In the genomic region with DNA sequence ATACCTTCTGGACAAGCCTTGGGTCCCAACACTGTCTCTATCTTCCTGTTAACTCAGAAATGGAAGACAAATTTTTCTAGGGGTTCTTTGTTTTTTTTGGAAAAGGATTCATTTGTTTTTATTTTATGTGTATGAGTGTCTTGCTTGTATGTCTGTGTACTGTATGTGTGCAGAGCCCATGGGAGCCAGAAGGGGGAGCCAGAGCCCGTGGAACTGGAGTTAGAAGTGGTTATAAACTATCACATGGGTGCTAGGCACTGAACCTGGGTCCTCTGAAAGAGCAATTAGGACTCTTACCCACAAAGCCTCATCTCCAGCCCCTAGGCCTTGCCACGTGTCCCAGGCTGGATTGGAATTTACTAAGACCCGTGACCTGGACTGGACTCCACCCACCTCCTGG, we compare ENCODE assay signal across 18 mouse cellular contexts. TPM values are rescaled to one million over a fixed set of nuclear protein-coding genes. Genes with fewer than 3 reads are reported as not detected.
A peak's percentile ranks its signal among the peaks of the same experiment; 100 is the strongest.
DNase-seq lines count a peak whose midpoint lies in the region; ATAC-seq and TF ChIP-seq lines count a peak whose summit lies in the region.
"Had no signal": no experiment of that assay in that cellular context is flagged by ENCODE, and none has a peak within 500 bp of the region (broad histone marks: within the 10 kb centered on the region; RNA-seq: fewer than 3 reads in every experiment).

No protein-coding gene starts in this region.

- no peak for TF ChIP-seq EP300 in liver, embryonic 14.5 days (IDR thresholded peaks at IDR 0.05; ENCODE audit: low read depth)

- no peaks in the 10 kb centered on the region for H3K9me3 ChIP-seq in forebrain, postnatal 0 days (ENCODE audit: low read length)
- H3K9me3 ChIP-seq in forebrain, embryonic 13.5 days (replicated peaks): peaks cover 5% of the 10 kb centered on the region; the same call in 1 of the 2 replicates
- peaks cover 4% of the 10 kb centered on the region for H3K9me3 ChIP-seq in liver, embryonic 14.5 days (ENCODE audit: control insufficient read depth, low read length)
- peaks cover 8% of the 10 kb centered on the region for H3K9me3 ChIP-seq in liver, embryonic 12.5 days (replicated peaks)
- H3K9me3 ChIP-seq in E14TG2a.4 (ENCODE audit: low read length): peaks cover 7% of the 10 kb centered on the region
- peaks cover 6% of the 10 kb centered on the region; the same call in 1 of the 2 replicates for H3K9me3 ChIP-seq in hindbrain, embryonic 12.5 days (replicated peaks)
- H3K9me3 ChIP-seq: hindbrain, embryonic 15.5 days; neural tube, embryonic 15.5 days had no signal

- no peaks in the 10 kb centered on the region for H3K27me3 ChIP-seq in forebrain, postnatal 0 days (ENCODE audit: insufficient read depth, low read length)
- H3K27me3 ChIP-seq in forebrain, embryonic 13.5 days: peaks cover 3% of the 10 kb centered on the region; the same call in 1 of the 2 replicates
- H3K27me3 ChIP-seq in liver, embryonic 14.5 days (ENCODE audit: control insufficient read depth, insufficient read depth, low read length): no peaks in the 10 kb centered on the region
- peaks cover 5% of the 10 kb centered on the region; the same call in 1 of the 2 replicates for H3K27me3 ChIP-seq in liver, embryonic 12.5 days (replicated peaks)
- H3K27me3 ChIP-seq in E14TG2a.4 (ENCODE audit: insufficient read depth, low read length): peaks cover 14% of the 10 kb centered on the region; the same call in 1 of the 2 replicates
- H3K27me3 ChIP-seq in hindbrain, embryonic 12.5 days: no peaks in the 10 kb centered on the region
- H3K27me3 ChIP-seq: hindbrain, embryonic 15.5 days; neural tube, embryonic 15.5 days had no signal

- H3K36me3 ChIP-seq in forebrain, postnatal 0 days (ENCODE audit: insufficient read depth): no peaks in the 10 kb centered on the region
- no peaks in the 10 kb centered on the region for H3K36me3 ChIP-seq in forebrain, embryonic 13.5 days (ENCODE audit: poor library complexity, severe bottlenecking)
- H3K36me3 ChIP-seq in liver, embryonic 14.5 days (replicated peaks; ENCODE audit: control insufficient read depth, insufficient read depth, low read depth): no peaks in the 10 kb centered on the region
- H3K36me3 ChIP-seq in liver, embryonic 12.5 days: no peaks in the 10 kb centered on the region
- H3K36me3 ChIP-seq in E14TG2a.4 (ENCODE audit: insufficient read depth, low read length): no peaks in the 10 kb centered on the region
- H3K36me3 ChIP-seq in hindbrain, embryonic 12.5 days: no peaks in the 10 kb centered on the region
- H3K36me3 ChIP-seq: hindbrain, embryonic 15.5 days; neural tube, embryonic 15.5 days had no signal

- TF ChIP-seq CTCF in forebrain, postnatal 0 days (IDR thresholded peaks at IDR 0.05; ENCODE audit: low read depth): peak; percentile 28; the same call in 1 of the 2 replicates
- peak; percentile 60 for TF ChIP-seq CTCF in liver, embryonic 14.5 days (IDR thresholded peaks at IDR 0.05; ENCODE audit: low read depth)
- peak; percentile 68 for TF ChIP-seq CTCF in E14TG2a.4 (conservative IDR thresholded peaks at IDR 0.05; ENCODE audit: low read length)
- TF ChIP-seq CTCF in brain, embryonic 14.5 days (IDR thresholded peaks at IDR 0.05; ENCODE audit: borderline replicate concordance, extremely low read depth, insufficient read depth, insufficient read length): peak; percentile 7; the same call in 1 of the 2 replicates

- no peak for DNase-seq in forebrain, postnatal 0 days
- DNase-seq in liver, embryonic 14.5 days (ENCODE audit: low read depth in 3 of 3, low spot score in 3 of 3): no peak
- no peak for DNase-seq in brain, embryonic 14.5 days (ENCODE audit: low read depth)
- no peak for DNase-seq in cerebellum, adult 11-12 months
- DNase-seq: adrenal gland, postnatal 14 days; layer of hippocampus, adult 9-11 months; left cerebral cortex, postnatal 4 days; lung, adult 18-20 months; retina, postnatal 1 day had no signal

- 79% methylated on average over 3 of the region's 3 CpGs for WGBS in forebrain, postnatal 0 days
- 74% methylated on average over 3 of the region's 3 CpGs for WGBS in forebrain, embryonic 13.5 days
- WGBS in liver, embryonic 14.5 days (ENCODE audit: insufficient replicate concordance): 59% methylated on average over 3 of the region's 3 CpGs
- WGBS in liver, embryonic 12.5 days (ENCODE audit: insufficient replicate concordance): 74% methylated on average over 3 of the region's 3 CpGs
- 81% methylated on average over 3 of the region's 3 CpGs for WGBS in hindbrain, embryonic 12.5 days

- no peak overlapping the region for H3K4me3 ChIP-seq in forebrain, postnatal 0 days (ENCODE audit: low read depth, low read length)
- H3K4me3 ChIP-seq in forebrain, embryonic 13.5 days: no peak overlapping the region
- H3K4me3 ChIP-seq in liver, embryonic 14.5 days (ENCODE audit: insufficient read depth in 1 of 2, low read depth in 2 of 2, low read length in 2 of 2): no peak overlapping the region
- H3K4me3 ChIP-seq in liver, embryonic 12.5 days: no peak overlapping the region
- no peak overlapping the region for H3K4me3 ChIP-seq in E14TG2a.4 (replicated peaks; ENCODE audit: low read length)
- no peak overlapping the region for H3K4me3 ChIP-seq in hindbrain, embryonic 12.5 days
- H3K4me3 ChIP-seq: erythroblast, embryonic 14.5 days; hindbrain, embryonic 15.5 days; neural tube, embryonic 15.5 days had no signal

- TF ChIP-seq POLR2A in brain, embryonic 14.5 days (IDR thresholded peaks at IDR 0.05; ENCODE audit: borderline replicate concordance, extremely low read depth, insufficient read depth, insufficient read length, poor library complexity, severe bottlenecking): no peak

- H3K27ac ChIP-seq in forebrain, postnatal 0 days (ENCODE audit: low read depth, low read length): no peak overlapping the region
- H3K27ac ChIP-seq in forebrain, embryonic 13.5 days: no peak overlapping the region
- H3K27ac ChIP-seq in liver, embryonic 14.5 days: no peak overlapping the region
- no peak overlapping the region for H3K27ac ChIP-seq in liver, embryonic 12.5 days
- H3K27ac ChIP-seq in hindbrain, embryonic 12.5 days: no peak overlapping the region
- H3K27ac ChIP-seq: hindbrain, embryonic 15.5 days; neural tube, embryonic 15.5 days had no signal

- no peak overlapping the region for H3K9ac ChIP-seq in forebrain, postnatal 0 days
- H3K9ac ChIP-seq in forebrain, embryonic 13.5 days: no peak overlapping the region
- H3K9ac ChIP-seq in liver, embryonic 14.5 days (replicated peaks): no peak overlapping the region
- H3K9ac ChIP-seq in liver, embryonic 12.5 days: no peak overlapping the region
- H3K9ac ChIP-seq in hindbrain, embryonic 12.5 days: no peak overlapping the region
- H3K9ac ChIP-seq: hindbrain, embryonic 15.5 days; neural tube, embryonic 15.5 days had no signal

- peaks cover 13% of the 10 kb centered on the region for H3K4me1 ChIP-seq in forebrain, postnatal 0 days (ENCODE audit: insufficient read depth)
- peaks cover 16% of the 10 kb centered on the region for H3K4me1 ChIP-seq in forebrain, embryonic 13.5 days
- peaks cover 7 to 8% of the 10 kb centered on the region in 2 experiments for H3K4me1 ChIP-seq in liver, embryonic 14.5 days (replicated peaks; ENCODE audit: control insufficient read depth in 2 of 2, insufficient read depth in 2 of 2, low read length in 1 of 2)
- H3K4me1 ChIP-seq in liver, embryonic 12.5 days: peaks cover 20% of the 10 kb centered on the region
- peaks cover 25% of the 10 kb centered on the region for H3K4me1 ChIP-seq in E14TG2a.4 (replicated peaks; ENCODE audit: low read depth, low read length)
- peaks cover 11% of the 10 kb centered on the region for H3K4me1 ChIP-seq in hindbrain, embryonic 12.5 days

- no peak for ATAC-seq in forebrain, postnatal 0 days
- ATAC-seq in forebrain, embryonic 13.5 days: no peak
- ATAC-seq in liver, embryonic 14.5 days (ENCODE audit: insufficient read depth): no peak
- no peak for ATAC-seq in liver, embryonic 12.5 days
- ATAC-seq in hindbrain, embryonic 12.5 days (ENCODE audit: low FRiP score): no peak

- no peak overlapping the region for H3K4me2 ChIP-seq in forebrain, postnatal 0 days (ENCODE audit: low read depth)
- H3K4me2 ChIP-seq in forebrain, embryonic 13.5 days: no peak overlapping the region
- no peak overlapping the region for H3K4me2 ChIP-seq in liver, embryonic 14.5 days (ENCODE audit: low read depth)
- H3K4me2 ChIP-seq in liver, embryonic 12.5 days: no peak overlapping the region
- H3K4me2 ChIP-seq in hindbrain, embryonic 12.5 days (replicated peaks): no peak overlapping the region
- H3K4me2 ChIP-seq: hindbrain, embryonic 15.5 days; neural tube, embryonic 15.5 days had no signal

RNA-seq across cellular contexts. Expression of a gene that starts 4.8 kb away (rescaled TPM):
- total RNA-seq in forebrain, postnatal 0 days (2014; rRNA removed): 54.0 and 66.5 TPM in 2 replicates
- polyA plus RNA-seq in forebrain, postnatal 0 days (2015; fragmentation: Nextera tagmentation; extraction: Ambion mirVana): 46.4 and 49.3 TPM in 2 replicates
- polyA plus RNA-seq in forebrain, embryonic 13.5 days (2015; fragmentation: Nextera tagmentation; extraction: Ambion mirVana): 79.0 and 86.0 TPM in 2 replicates
- 25.0 and 29.6 TPM in 2 replicates for polyA plus RNA-seq in liver, embryonic 14.5 days (2012; rRNA removed)
- 21.3 and 25.6 TPM in 2 replicates for polyA plus RNA-seq in liver, embryonic 14.5 days (2014; fragmentation: Nextera tagmentation; extraction: Ambion mirVana)
- 42.0 and 43.7 TPM in 2 replicates for polyA plus RNA-seq in liver, embryonic 12.5 days (2016; fragmentation: Nextera tagmentation; extraction: Ambion mirVana)
- 134 and 170 TPM in 2 replicates for polyA plus RNA-seq in brain, embryonic 14.5 days (2012; rRNA removed)
- polyA plus RNA-seq in hindbrain, embryonic 12.5 days (2016; fragmentation: Nextera tagmentation; extraction: Ambion mirVana): 85.0 and 86.9 TPM in 2 replicates

RNA-seq across cellular contexts. Expression of a gene that starts 6.4 kb away (rescaled TPM):
- 1,003 and 1,159 TPM in 2 replicates for total RNA-seq in forebrain, postnatal 0 days (2014; rRNA removed)
- polyA plus RNA-seq in forebrain, postnatal 0 days (2015; fragmentation: Nextera tagmentation; extraction: Ambion mirVana): 223 and 233 TPM in 2 replicates
- 93.5 and 95.2 TPM in 2 replicates for polyA plus RNA-seq in forebrain, embryonic 13.5 days (2015; fragmentation: Nextera tagmentation; extraction: Ambion mirVana)
- polyA plus RNA-seq in liver, embryonic 14.5 days (2012; rRNA removed): 14.6 and 15.6 TPM in 2 replicates
- polyA plus RNA-seq in liver, embryonic 14.5 days (2014; fragmentation: Nextera tagmentation; extraction: Ambion mirVana): 8.3 and 10.0 TPM in 2 replicates
- 13.0 and 13.3 TPM in 2 replicates for polyA plus RNA-seq in liver, embryonic 12.5 days (2016; fragmentation: Nextera tagmentation; extraction: Ambion mirVana)
- 600 and 616 TPM in 2 replicates for polyA plus RNA-seq in brain, embryonic 14.5 days (2012; rRNA removed)
- 67.2 and 68.4 TPM in 2 replicates for polyA plus RNA-seq in hindbrain, embryonic 12.5 days (2016; fragmentation: Nextera tagmentation; extraction: Ambion mirVana)

RNA-seq across cellular contexts. Expression of a gene that starts 33.0 kb away (rescaled TPM):
- total RNA-seq in forebrain, postnatal 0 days (2014; rRNA removed): not detected in 2 replicates
- not detected in 2 replicates for polyA plus RNA-seq in forebrain, postnatal 0 days (2015; fragmentation: Nextera tagmentation; extraction: Ambion mirVana)
- 0.12 TPM in 1 of 2 replicates, not detected in the other for polyA plus RNA-seq in forebrain, embryonic 13.5 days (2015; fragmentation: Nextera tagmentation; extraction: Ambion mirVana)
- not detected in 2 replicates for polyA plus RNA-seq in liver, embryonic 14.5 days (2012; rRNA removed)
- polyA plus RNA-seq in liver, embryonic 14.5 days (2014; fragmentation: Nextera tagmentation; extraction: Ambion mirVana): not detected in 2 replicates
- polyA plus RNA-seq in liver, embryonic 12.5 days (2016; fragmentation: Nextera tagmentation; extraction: Ambion mirVana): not detected in 2 replicates
- polyA plus RNA-seq in brain, embryonic 14.5 days (2012; rRNA removed): 0.10 TPM in 1 of 2 replicates, not detected in the other
- not detected in 2 replicates for polyA plus RNA-seq in hindbrain, embryonic 12.5 days (2016; fragmentation: Nextera tagmentation; extraction: Ambion mirVana)
- total RNA-seq: adrenal gland, postnatal 14 days; granulocyte monocyte progenitor cell, adult 5-6 weeks; left cerebral cortex, postnatal 4 days had no signal
- polyA plus RNA-seq: erythroblast, embryonic 14.5 days; heart, embryonic 16.5 days; hindbrain, embryonic 15.5 days; neural tube, embryonic 15.5 days had no signal

RNA-seq across cellular contexts. Expression of a gene that starts 41.1 kb away (rescaled TPM):
- 4.5 and 6.7 TPM in 2 replicates for total RNA-seq in forebrain, postnatal 0 days (2014; rRNA removed)
- 10.8 and 11.4 TPM in 2 replicates for polyA plus RNA-seq in forebrain, postnatal 0 days (2015; fragmentation: Nextera tagmentation; extraction: Ambion mirVana)
- polyA plus RNA-seq in forebrain, embryonic 13.5 days (2015; fragmentation: Nextera tagmentation; extraction: Ambion mirVana): 2.1 and 2.3 TPM in 2 replicates
- 0.54 and 0.65 TPM in 2 replicates for polyA plus RNA-seq in liver, embryonic 14.5 days (2012; rRNA removed)
- polyA plus RNA-seq in liver, embryonic 14.5 days (2014; fragmentation: Nextera tagmentation; extraction: Ambion mirVana): 0.56 and 0.58 TPM in 2 replicates
- 1.3 and 1.4 TPM in 2 replicates for polyA plus RNA-seq in liver, embryonic 12.5 days (2016; fragmentation: Nextera tagmentation; extraction: Ambion mirVana)
- polyA plus RNA-seq in brain, embryonic 14.5 days (2012; rRNA removed): 3.6 and 4.1 TPM in 2 replicates
- 1.2 and 1.3 TPM in 2 replicates for polyA plus RNA-seq in hindbrain, embryonic 12.5 days (2016; fragmentation: Nextera tagmentation; extraction: Ambion mirVana)

RNA-seq across cellular contexts. Expression of a gene that starts 51.7 kb away (rescaled TPM):
- 83.8 and 113 TPM in 2 replicates for total RNA-seq in forebrain, postnatal 0 days (2014; rRNA removed)
- polyA plus RNA-seq in forebrain, postnatal 0 days (2015; fragmentation: Nextera tagmentation; extraction: Ambion mirVana): 183 and 202 TPM in 2 replicates
- polyA plus RNA-seq in forebrain, embryonic 13.5 days (2015; fragmentation: Nextera tagmentation; extraction: Ambion mirVana): 187 and 198 TPM in 2 replicates
- 73.6 and 75.7 TPM in 2 replicates for polyA plus RNA-seq in liver, embryonic 14.5 days (2012; rRNA removed)
- polyA plus RNA-seq in liver, embryonic 14.5 days (2014; fragmentation: Nextera tagmentation; extraction: Ambion mirVana): 55.3 and 67.1 TPM in 2 replicates
- 201 and 202 TPM in 2 replicates for polyA plus RNA-seq in liver, embryonic 12.5 days (2016; fragmentation: Nextera tagmentation; extraction: Ambion mirVana)
- 201 and 217 TPM in 2 replicates for polyA plus RNA-seq in brain, embryonic 14.5 days (2012; rRNA removed)
- polyA plus RNA-seq in hindbrain, embryonic 12.5 days (2016; fragmentation: Nextera tagmentation; extraction: Ambion mirVana): 222 and 226 TPM in 2 replicates

Comparison
In these comparisons a context has a peak if more than half of its experiments do, and no peak if none do; other contexts are left out.
1. CTCF ChIP-seq: peak in every context shown above with its lines; median percentile 68 in E14TG2a.4; 60 in liver, embryonic 14.5 days; 28 in forebrain, postnatal 0 days; 7 in brain, embryonic 14.5 days.